Mouse (Mus musculus) CD4-positive, CD25-positive, alpha-beta regulatory T cell, adult 4 months (primary cell): ENCODE data around the gene Lpp. TPM values are rescaled to one million over a fixed set of nuclear protein-coding genes. Genes with fewer than 3 reads are reported as not detected.

ENCODE experiments used
- ATAC-seq: one replicate; pipeline ENCODE4 v1.8.0; 2017
- polyA plus RNA-seq, 2 experiments: library from polyadenylated mRNA; unstranded; fragments of 100-300 nt; shearing (Covaris generic); gene quantifications; one replicate each; pipeline ENCODE4 v1.2.1; 2017

The Lpp gene
- polyA plus RNA-seq, 2 experiments from 2014 or later: 22.3 to 28.2 TPM

GRCm38 (mm10) chr16:24400776-24401175 is 7.5 kb downstream of the Lpp start:
- no peak for ATAC-seq

GRCm38 (mm10) chr16:24402801-24403200 is 9.5 kb downstream of the Lpp start:
- ATAC-seq: no peak

GRCm38 (mm10) chr16:24403733-24404380 is 10.6 kb downstream of the Lpp start:
- ATAC-seq: no peak

DNA sequence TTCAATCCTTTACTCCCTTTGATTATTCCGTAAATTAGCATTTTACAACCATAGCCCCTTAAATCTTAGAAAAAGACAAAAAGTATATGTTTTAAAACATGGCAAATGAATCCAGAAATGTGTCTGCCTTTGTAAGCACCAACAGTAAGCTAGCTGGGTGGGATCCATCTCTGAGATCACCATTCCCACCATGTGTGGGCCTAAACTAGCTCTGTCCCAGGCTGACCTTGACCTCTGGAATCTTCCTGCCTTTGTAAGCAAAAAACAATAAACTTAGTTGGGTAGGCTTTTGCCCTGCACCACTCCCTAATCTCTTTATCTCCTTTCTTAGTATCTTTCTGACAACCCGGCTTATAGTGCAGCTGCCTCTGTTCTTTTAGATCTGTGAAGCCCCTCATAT is 13.2 kb downstream of the Lpp start:
- ATAC-seq: no peak

GRCm38 (mm10) chr16:24411281-24411680 is 18.0 kb downstream of the Lpp start:
- ATAC-seq: no peak

- ATAC-seq: peak; percentile 71
Observed at GRCm38 (mm10) chr16:24412193-24412592, 18.9 kb downstream of the Lpp start.

DNA sequence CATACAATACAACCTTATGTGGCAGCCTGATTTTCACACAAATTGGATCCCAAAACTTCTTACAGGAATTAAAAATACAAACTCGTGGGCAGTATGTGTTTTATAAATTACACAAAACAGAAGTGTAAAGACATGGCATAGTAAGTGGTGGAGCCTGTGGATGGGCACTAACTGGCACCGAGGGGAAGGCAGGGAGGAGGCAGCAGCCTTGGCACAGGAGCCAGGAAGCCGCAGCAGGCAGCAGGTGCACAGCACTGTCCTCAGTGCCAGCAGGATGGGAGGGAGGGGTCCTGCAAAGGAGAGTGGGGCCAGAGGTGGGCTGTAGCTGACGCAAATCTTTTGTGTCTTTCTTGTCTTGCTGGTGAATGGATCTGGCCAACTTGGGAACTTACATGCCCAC is 19.8 kb downstream of the Lpp start:
- ATAC-seq: no peak

GRCm38 (mm10) chr16:24418022-24418421 is 24.7 kb downstream of the Lpp start:
- ATAC-seq: no peak

- no peak for ATAC-seq
Observed at GRCm38 (mm10) chr16:24420603-24421120, 27.4 kb downstream of the Lpp start.

DNA sequence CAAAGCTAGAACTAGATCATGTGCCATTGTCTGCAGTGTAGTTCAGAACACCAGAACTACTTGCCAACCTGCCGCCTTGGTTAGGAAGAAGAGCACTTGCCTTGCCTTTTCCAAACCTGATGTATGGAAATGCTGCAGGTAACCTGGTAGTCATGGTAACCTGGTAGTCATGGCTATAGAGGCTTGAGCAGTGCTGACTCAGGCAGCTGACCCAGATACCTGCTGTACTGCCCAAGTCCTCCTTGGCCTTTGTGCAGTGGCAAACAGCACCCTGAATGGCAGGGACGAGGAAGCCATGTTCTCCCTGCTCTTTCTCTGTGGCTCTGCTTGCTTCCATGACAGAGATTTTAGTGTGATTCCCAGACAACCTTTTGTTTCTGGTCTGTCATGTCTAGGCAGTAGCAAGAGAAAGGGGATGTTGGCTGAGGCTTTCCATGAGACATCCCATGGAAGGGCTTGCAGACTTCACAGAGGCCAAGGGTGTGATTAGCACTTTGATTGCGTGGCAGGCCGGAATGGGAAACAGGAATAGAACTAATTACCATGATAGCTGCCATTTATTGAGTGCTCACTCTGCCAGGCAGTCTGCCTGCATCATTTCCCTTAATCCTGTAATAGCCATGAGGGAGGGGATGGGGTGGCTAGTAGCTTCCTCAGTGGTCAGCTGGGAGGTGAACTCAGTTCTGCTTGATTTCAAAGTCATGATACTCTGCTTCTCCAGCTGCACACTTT is 28.5 kb downstream of the Lpp start:
- no peak for ATAC-seq

DNA sequence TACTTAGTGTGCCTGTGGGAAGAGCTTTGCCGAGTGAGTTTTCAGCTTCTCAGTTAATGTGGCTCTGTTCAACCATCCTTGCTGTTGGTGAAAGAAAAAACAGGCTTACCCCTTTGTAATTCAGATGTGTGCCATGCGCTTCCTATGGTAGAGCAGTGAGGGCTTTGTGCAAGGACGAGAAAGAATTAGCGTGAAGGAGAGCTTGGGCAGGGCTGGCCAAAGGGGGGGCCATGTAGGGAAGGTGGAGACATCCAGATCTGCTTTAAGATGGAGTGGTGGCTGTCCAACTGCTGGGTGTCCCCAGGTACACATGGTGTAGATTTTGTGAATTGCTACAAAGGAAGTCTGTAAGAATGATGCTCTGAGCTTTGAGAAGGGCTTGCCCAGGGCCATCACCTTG is 29.9 kb downstream of the Lpp start:
- no peak for ATAC-seq

- no peak for ATAC-seq
Observed at GRCm38 (mm10) chr16:24423751-24424150, 30.4 kb downstream of the Lpp start.

- no peak for ATAC-seq
Observed at GRCm38 (mm10) chr16:24424356-24424977, 31.2 kb downstream of the Lpp start.

- ATAC-seq: peak; percentile 63
Observed at GRCm38 (mm10) chr16:24425816-24426215, 32.5 kb downstream of the Lpp start.

DNA sequence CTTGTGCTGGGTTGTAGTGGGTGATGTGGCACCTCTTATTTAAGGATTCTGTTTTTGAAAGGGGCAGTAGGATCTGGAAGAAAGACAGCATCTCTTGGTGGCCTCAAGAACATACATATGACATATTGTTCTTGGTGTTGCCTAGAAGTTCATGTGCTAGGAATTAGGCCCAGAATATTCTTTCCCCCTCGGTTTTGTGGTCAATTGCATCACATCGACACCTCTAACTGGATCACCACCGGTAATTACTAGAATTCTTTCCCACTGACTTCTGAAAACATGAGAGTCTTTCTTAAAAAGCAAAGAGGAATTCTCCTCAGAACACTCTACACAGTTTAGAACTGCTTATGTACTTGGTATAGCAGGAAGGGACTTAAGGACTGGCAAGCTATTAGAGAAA is 34.3 kb downstream of the Lpp start:
- ATAC-seq: no peak

GRCm38 (mm10) chr16:24428055-24428454 is 34.7 kb downstream of the Lpp start:
- no peak for ATAC-seq

GRCm38 (mm10) chr16:24428742-24429141 is 35.4 kb downstream of the Lpp start:
- no peak for ATAC-seq

GRCm38 (mm10) chr16:24429691-24430090 is 36.4 kb downstream of the Lpp start:
- no peak for ATAC-seq

GRCm38 (mm10) chr16:24431808-24432207 is 38.5 kb downstream of the Lpp start:
- ATAC-seq: no peak

- no peak for ATAC-seq
Observed at GRCm38 (mm10) chr16:24433563-24433962, 40.3 kb downstream of the Lpp start.

DNA sequence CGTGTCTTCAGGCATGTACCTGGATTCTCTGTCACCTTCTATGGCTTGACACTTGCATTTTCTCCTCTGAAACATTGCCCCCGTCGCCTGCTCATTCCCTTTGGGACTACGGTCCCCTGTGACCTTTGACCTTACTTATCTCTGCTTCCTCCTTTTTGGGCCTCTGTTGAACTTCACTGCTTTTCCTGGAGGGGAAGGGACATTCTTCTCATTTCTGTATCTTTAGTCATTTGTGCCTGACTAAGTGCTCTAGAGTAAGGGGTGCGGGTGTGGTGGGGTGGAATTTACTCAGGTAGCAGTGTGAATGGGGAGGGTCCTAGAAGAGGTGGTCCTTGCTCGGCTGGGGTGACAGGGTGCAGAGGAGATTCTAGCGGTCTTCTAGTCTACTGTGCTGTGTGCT is 40.7 kb downstream of the Lpp start:
- no peak for ATAC-seq

- ATAC-seq: no peak
Observed at GRCm38 (mm10) chr16:24434531-24435114, 41.3 kb downstream of the Lpp start.

GRCm38 (mm10) chr16:24435115-24435553 is 41.8 kb downstream of the Lpp start:
- ATAC-seq: no peak
